Mouse (Mus musculus) liver, embryonic 12.5 days (tissue): Measurements from ENCODE around the gene Plgrkt. TPM values are rescaled to one million over a fixed set of nuclear protein-coding genes. Genes with fewer than 3 reads are reported as not detected.

Experiments
- ATAC-seq: fragments of 200-750 bp; cut with Nextera tagmentation; 2 replicates; pipeline ENCODE4 v1.8.0; 2017; ENCODE audit warnings: moderate number of reproducible peaks, mild to moderate bottlenecking, moderate library complexity
- H3K27ac ChIP-seq: fragments of 300-500 bp; sonication (generic); 2 replicates; pipeline ENCODE4 v1.5.1; 2016; ENCODE audit warnings: mild to moderate bottlenecking
- H3K27me3 ChIP-seq: fragments of 300-500 bp; sonication (generic); replicated peaks from 2 replicates; pipeline ENCODE4 v1.6.1; 2016; ENCODE audit warnings: mild to moderate bottlenecking, moderate library complexity
- H3K36me3 ChIP-seq: fragments of 300-500 bp; sonication (generic); 2 replicates; pipeline ENCODE4 v1.6.1; 2016; ENCODE audit warnings: mild to moderate bottlenecking, moderate library complexity
- H3K4me1 ChIP-seq: fragments of 300-500 bp; sonication (generic); 2 replicates; pipeline ENCODE4 v1.6.1; 2016
- H3K4me2 ChIP-seq: fragments of 300-500 bp; sonication (generic); 2 replicates; pipeline ENCODE4 v1.6.1; 2016; ENCODE audit warnings: mild to moderate bottlenecking, moderate library complexity
- H3K4me3 ChIP-seq: fragments of 300-500 bp; sonication (generic); 2 replicates; pipeline ENCODE4 v1.5.1; 2016; ENCODE audit warnings: mild to moderate bottlenecking, moderate library complexity
- H3K9ac ChIP-seq: fragments of 300-500 bp; sonication (generic); 2 replicates; pipeline ENCODE4 v1.6.1; 2016; ENCODE audit warnings: mild to moderate bottlenecking, moderate library complexity
- H3K9me3 ChIP-seq: fragments of 300-500 bp; sonication (generic); replicated peaks from 2 replicates; pipeline ENCODE4 v1.6.1; 2016; ENCODE audit warnings: mild to moderate bottlenecking, moderate library complexity
- WGBS: fragments of 180-500 bp; shearing (Covaris S2); methylation state at CpG from one replicate; pipeline ENCODE4 v1.1.7; 2016; ENCODE audit not compliant: insufficient replicate concordance; 5-methylcytosine and 5-hydroxymethylcytosine counted together
- polyA plus RNA-seq: library from polyadenylated mRNA; unstranded; fragments of >200 nt; fragmentation: Nextera tagmentation; extraction: Ambion mirVana; gene quantifications from 2 replicates; pipeline ENCODE4 v1.2.1, GENCODE M21; 2016

The Plgrkt gene
- polyA plus RNA-seq, 1 experiment from 2014 or later, result 37.7 TPM

GRCm38 (mm10) chr19:29308832-29309231 is 58.4 kb downstream of the Plgrkt start:
- Histone ChIP-seq H3K4me3 (no peak overlapping the region), H3K36me3 (peaks cover 83% of the 10 kb centered on the region), H3K27ac (no peak overlapping the region), H3K9ac (no peak overlapping the region), H3K27me3 (no peaks in the 10 kb centered on the region), H3K4me1 (no peaks in the 10 kb centered on the region), H3K9me3 (no peaks in the 10 kb centered on the region), H3K4me2 (no peak overlapping the region)
- no peak for ATAC-seq

- no peaks in the 10 kb centered on the region for H3K9me3 ChIP-seq
- 85% methylated on average over 2 of the region's 2 CpGs for WGBS
- no peak overlapping the region for H3K9ac ChIP-seq
- peaks cover 88% of the 10 kb centered on the region for H3K36me3 ChIP-seq
- no peak for ATAC-seq
- no peak overlapping the region for H3K4me3 ChIP-seq
- no peak overlapping the region for H3K27ac ChIP-seq
- H3K4me2 ChIP-seq, result no peak overlapping the region
- no peaks in the 10 kb centered on the region for H3K27me3 ChIP-seq
- H3K4me1 ChIP-seq, result no peaks in the 10 kb centered on the region
These were observed 65.1 kb downstream of the Plgrkt start for GRCm38 (mm10) chr19:29302119-29302518.

GRCm38 (mm10) chr19:29300919-29301318 is 66.3 kb downstream of the Plgrkt start:
- no peak for ATAC-seq
- H3K36me3 ChIP-seq, result peaks cover 88% of the 10 kb centered on the region
- no peak overlapping the region for H3K27ac ChIP-seq
- no peaks in the 10 kb centered on the region for H3K27me3 ChIP-seq
- no peak overlapping the region for H3K4me3 ChIP-seq
- no peaks in the 10 kb centered on the region for H3K4me1 ChIP-seq
- no peaks in the 10 kb centered on the region for H3K9me3 ChIP-seq
- 89% methylated on average over 13 of the region's 13 CpGs for WGBS
- H3K9ac ChIP-seq, result no peak overlapping the region
- H3K4me2 ChIP-seq, result no peak overlapping the region

Other genes with a start within 250 kb of the Plgrkt start
- gene Jak2, start 115.6 kb downstream of the Plgrkt start, polyA plus RNA-seq, result 21.1 and 22.4 TPM in 2 replicates
- gene Insl6, start 42.0 kb downstream of the Plgrkt start, polyA plus RNA-seq, result 0.85 and 0.89 TPM in 2 replicates
- gene Rln1, start 32.7 kb downstream of the Plgrkt start, polyA plus RNA-seq, result 0.12 TPM in 1 of 2 replicates, not detected in the other
- gene Cd274, start 65 bp upstream of the Plgrkt start, polyA plus RNA-seq, result 0.35 and 0.69 TPM in 2 replicates
- gene Pdcd1lg2, start 43.5 kb upstream of the Plgrkt start, polyA plus RNA-seq, result 0.17 TPM in 1 of 2 replicates, not detected in the other
- 4.9 and 5.8 TPM in 2 replicates for gene Ric1, start 154.9 kb upstream of the Plgrkt start, polyA plus RNA-seq